In the genomic region with DNA sequence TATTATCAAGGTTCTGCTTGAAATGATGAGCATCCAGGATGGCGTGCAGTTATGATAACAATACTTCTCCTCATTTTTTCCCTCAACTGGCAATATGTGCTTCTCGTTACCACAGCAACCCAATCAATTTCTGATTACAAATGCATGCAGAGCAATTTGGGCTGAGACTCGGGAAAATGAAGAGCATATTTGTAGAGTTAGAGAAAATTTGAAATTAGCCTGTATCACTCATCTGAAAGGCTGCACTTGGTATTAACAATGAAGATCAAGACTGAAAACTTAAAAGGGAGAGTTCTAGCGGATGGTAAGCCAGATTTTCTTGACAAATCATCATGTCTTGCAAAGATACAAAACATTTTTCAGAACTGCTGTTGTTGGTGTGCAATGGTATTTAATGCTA, we compare ENCODE assay signal across 26 mouse cellular contexts. TPM values are rescaled to one million over a fixed set of nuclear protein-coding genes. Genes with fewer than 3 reads are reported as not detected.
"Had no signal": no experiment of that assay in that cellular context is flagged by ENCODE, and none has a peak within 500 bp of the region (broad histone marks: within the 10 kb centered on the region; RNA-seq: fewer than 3 reads in every experiment).

No protein-coding gene starts in this region.

- H3K4me3 ChIP-seq: heart, adult 2 months; heart, embryonic 13.5 days; heart, embryonic 15.5 days; hindbrain, embryonic 13.5 days; hindbrain, embryonic 15.5 days; kidney, embryonic 15.5 days; limb, embryonic 13.5 days; limb, embryonic 15.5 days; liver, embryonic 12.5 days had no signal

- ATAC-seq: hindbrain, postnatal 0 days; intestine, embryonic 16.5 days; liver, embryonic 12.5 days had no signal

- H3K4me1 ChIP-seq: heart, embryonic 13.5 days; heart, embryonic 15.5 days; hindbrain, embryonic 13.5 days; hindbrain, embryonic 15.5 days; kidney, embryonic 15.5 days; limb, embryonic 13.5 days; limb, embryonic 15.5 days; liver, embryonic 12.5 days had no signal

- H3K27me3 ChIP-seq: heart, embryonic 13.5 days; heart, embryonic 15.5 days; hindbrain, embryonic 13.5 days; hindbrain, embryonic 15.5 days; kidney, embryonic 15.5 days; limb, embryonic 13.5 days; limb, embryonic 15.5 days; liver, embryonic 12.5 days had no signal

- H3K36me3 ChIP-seq: heart, embryonic 13.5 days; heart, embryonic 15.5 days; hindbrain, embryonic 13.5 days; hindbrain, embryonic 15.5 days; kidney, embryonic 15.5 days; limb, embryonic 13.5 days; limb, embryonic 15.5 days; liver, embryonic 12.5 days had no signal

- DNase-seq: gastrocnemius, postnatal 14 days; gastrocnemius, postnatal 36 days; heart, adult 11 months; heart, adult 2 months; heart, postnatal 14 days; heart, postnatal 36 days; kidney, adult 11 months; kidney, adult 2 months; kidney, adult 9 months; kidney, postnatal 14 days; kidney, postnatal 36 days; left cerebral cortex, postnatal 4 days had no signal

- H3K9ac ChIP-seq: heart, embryonic 13.5 days; heart, embryonic 15.5 days; hindbrain, embryonic 13.5 days; hindbrain, embryonic 15.5 days; kidney, embryonic 15.5 days; limb, embryonic 13.5 days; limb, embryonic 15.5 days; liver, embryonic 12.5 days; liver, embryonic 14.5 days had no signal

- H3K27ac ChIP-seq: heart, adult 2 months; heart, embryonic 13.5 days; heart, embryonic 15.5 days; hindbrain, embryonic 13.5 days; hindbrain, embryonic 15.5 days; hindbrain, postnatal 0 days; kidney, embryonic 15.5 days; kidney, postnatal 0 days; limb, embryonic 13.5 days; limb, embryonic 15.5 days; liver, embryonic 12.5 days; liver, embryonic 14.5 days had no signal

- H3K4me2 ChIP-seq: heart, embryonic 11.5 days; heart, embryonic 13.5 days; heart, embryonic 15.5 days; hindbrain, embryonic 13.5 days; hindbrain, embryonic 15.5 days; kidney, embryonic 15.5 days; limb, embryonic 13.5 days; limb, embryonic 15.5 days; liver, embryonic 12.5 days had no signal

- H3K9me3 ChIP-seq: heart, embryonic 13.5 days; heart, embryonic 15.5 days; hindbrain, embryonic 13.5 days; hindbrain, embryonic 15.5 days; kidney, embryonic 15.5 days; limb, embryonic 13.5 days; limb, embryonic 15.5 days; liver, embryonic 12.5 days had no signal

RNA-seq across cellular contexts. Expression of gene Pacrg, which starts 21.1 kb away (rescaled TPM):
- total RNA-seq: liver, adult 2 months had no signal
- polyA plus RNA-seq: liver, adult 2 months had no signal
